31 mouse cellular contexts compared by ENCODE assay signal in genomic region chr5:51547442-51548035, GRCm38 (mm10). TPM values are rescaled to one million over a fixed set of nuclear protein-coding genes. Genes with fewer than 3 reads are reported as not detected.
DNase-seq lines count a peak whose midpoint lies in the region; ATAC-seq and TF ChIP-seq lines count a peak whose summit lies in the region.
"Had no signal": no experiment of that assay in that cellular context is flagged by ENCODE, and none has a peak within 500 bp of the region (broad histone marks: within the 10 kb centered on the region; RNA-seq: fewer than 3 reads in every experiment).

No protein-coding gene starts in this region.

- 41% methylated on average over 6 of the region's 6 CpGs for WGBS in forebrain, embryonic 13.5 days
- WGBS in forebrain, embryonic 11.5 days: 66% methylated on average over 6 of the region's 6 CpGs
- WGBS in heart, embryonic 12.5 days: 64% methylated on average over 6 of the region's 6 CpGs
- WGBS in heart, postnatal 0 days: 44% methylated on average over 6 of the region's 6 CpGs
- WGBS in forebrain, postnatal 0 days: 25% methylated on average over 6 of the region's 6 CpGs

- TF ChIP-seq EP300 in heart, postnatal 0 days (IDR thresholded peaks at IDR 0.05; ENCODE audit: low read depth): no peak

- H3K4me1 ChIP-seq in forebrain, embryonic 13.5 days: peaks cover 8% of the 10 kb centered on the region; the same call in 1 of the 2 replicates
- H3K4me1 ChIP-seq in forebrain, embryonic 11.5 days (replicated peaks; ENCODE audit: control insufficient read depth, insufficient read depth, low read length): 0 out of 2 replicates have a peak, but pooled peaks cover 2% of the 10 kb centered on the region
- H3K4me1 ChIP-seq in heart, embryonic 12.5 days (replicated peaks): peaks cover 56% of the 10 kb centered on the region
- peaks cover 47% of the 10 kb centered on the region for H3K4me1 ChIP-seq in heart, postnatal 0 days (ENCODE audit: control insufficient read depth, insufficient read depth)
- no peaks in the 10 kb centered on the region for H3K4me1 ChIP-seq in forebrain, postnatal 0 days (ENCODE audit: insufficient read depth)
- H3K4me1 ChIP-seq: neural tube, embryonic 12.5 days had no signal

- peak; percentile 39; the same call in 1 of the 2 replicates for ATAC-seq in forebrain, embryonic 13.5 days
- ATAC-seq in forebrain, embryonic 11.5 days (replicated peaks; ENCODE audit: low FRiP score): no peak
- ATAC-seq in heart, embryonic 12.5 days (ENCODE audit: insufficient number of reproducible peaks, low FRiP score): no peak
- ATAC-seq in heart, postnatal 0 days (ENCODE audit: insufficient read depth, low read depth): no peak
- peak; percentile 70; the same call in 1 of the 2 replicates for ATAC-seq in forebrain, postnatal 0 days

- H3K9me3 ChIP-seq in forebrain, embryonic 13.5 days (replicated peaks): no peaks in the 10 kb centered on the region
- H3K9me3 ChIP-seq in forebrain, embryonic 11.5 days (ENCODE audit: control insufficient read depth, low read length): no peaks in the 10 kb centered on the region
- no peaks in the 10 kb centered on the region for H3K9me3 ChIP-seq in heart, embryonic 12.5 days (replicated peaks)
- no peaks in the 10 kb centered on the region for H3K9me3 ChIP-seq in heart, postnatal 0 days (replicated peaks; ENCODE audit: control insufficient read depth, low read length)
- no peaks in the 10 kb centered on the region for H3K9me3 ChIP-seq in forebrain, postnatal 0 days (ENCODE audit: low read length)
- H3K9me3 ChIP-seq: embryonic facial prominence, embryonic 13.5 days; hindbrain, embryonic 10.5 days; hindbrain, embryonic 15.5 days; kidney, embryonic 15.5 days; limb, embryonic 13.5 days; lung, embryonic 15.5 days; midbrain, embryonic 10.5 days; neural tube, embryonic 12.5 days had no signal

- no peak overlapping the region for H3K27ac ChIP-seq in forebrain, embryonic 13.5 days
- H3K27ac ChIP-seq in forebrain, embryonic 11.5 days (ENCODE audit: low read depth, low read length): no peak overlapping the region
- H3K27ac ChIP-seq in heart, embryonic 12.5 days (ENCODE audit: poor library complexity, severe bottlenecking): peak overlapping the region; percentile 51
- H3K27ac ChIP-seq in heart, postnatal 0 days (ENCODE audit: low read depth): peak overlapping the region; percentile 71
- H3K27ac ChIP-seq in forebrain, postnatal 0 days (ENCODE audit: low read depth, low read length): no peak overlapping the region
- H3K27ac ChIP-seq: embryonic facial prominence, embryonic 13.5 days; hindbrain, embryonic 10.5 days; hindbrain, embryonic 15.5 days; kidney, embryonic 15.5 days; limb, embryonic 13.5 days; lung, embryonic 15.5 days; midbrain, embryonic 10.5 days; neural tube, embryonic 12.5 days; stomach, postnatal 0 days had no signal

- no peak overlapping the region for H3K9ac ChIP-seq in forebrain, embryonic 13.5 days
- H3K9ac ChIP-seq in forebrain, embryonic 11.5 days (ENCODE audit: low read length): no peak overlapping the region
- no peak overlapping the region for H3K9ac ChIP-seq in heart, embryonic 12.5 days
- no peak overlapping the region for H3K9ac ChIP-seq in heart, postnatal 0 days (replicated peaks; ENCODE audit: low read depth, low read length)
- no peak overlapping the region for H3K9ac ChIP-seq in forebrain, postnatal 0 days
- H3K9ac ChIP-seq: embryonic facial prominence, embryonic 13.5 days; hindbrain, embryonic 15.5 days; kidney, embryonic 15.5 days; limb, embryonic 13.5 days; lung, embryonic 15.5 days; neural tube, embryonic 12.5 days had no signal

- no peak overlapping the region for H3K4me2 ChIP-seq in forebrain, embryonic 13.5 days
- no peak overlapping the region for H3K4me2 ChIP-seq in forebrain, embryonic 11.5 days (ENCODE audit: low read depth, low read length, severe bottlenecking)
- H3K4me2 ChIP-seq in heart, embryonic 12.5 days: no peak overlapping the region
- H3K4me2 ChIP-seq in heart, postnatal 0 days (ENCODE audit: low read depth, low read length): peak overlapping the region; percentile 11; the same call in 1 of the 2 replicates
- no peak overlapping the region for H3K4me2 ChIP-seq in forebrain, postnatal 0 days (ENCODE audit: low read depth)
- H3K4me2 ChIP-seq: embryonic facial prominence, embryonic 13.5 days; hindbrain, embryonic 15.5 days; kidney, embryonic 15.5 days; limb, embryonic 13.5 days; liver, embryonic 11.5 days; lung, embryonic 15.5 days; neural tube, embryonic 12.5 days had no signal

- 0 out of 2 replicates have a peak, but pooled peaks cover 3% of the 10 kb centered on the region for H3K27me3 ChIP-seq in forebrain, embryonic 13.5 days
- no peaks in the 10 kb centered on the region for H3K27me3 ChIP-seq in forebrain, embryonic 11.5 days (ENCODE audit: control insufficient read depth, insufficient read depth, low read length)
- no peaks in the 10 kb centered on the region for H3K27me3 ChIP-seq in heart, embryonic 12.5 days (replicated peaks)
- no peaks in the 10 kb centered on the region for H3K27me3 ChIP-seq in heart, postnatal 0 days (ENCODE audit: control insufficient read depth, insufficient read depth, low read length)
- H3K27me3 ChIP-seq in forebrain, postnatal 0 days (ENCODE audit: insufficient read depth, low read length): no peaks in the 10 kb centered on the region
- H3K27me3 ChIP-seq: embryonic facial prominence, embryonic 13.5 days; hindbrain, embryonic 15.5 days; lung, embryonic 15.5 days; neural tube, embryonic 12.5 days; Patski had no signal

- no peak for TF ChIP-seq CTCF in heart, postnatal 0 days (IDR thresholded peaks at IDR 0.05; ENCODE audit: low read depth)
- no peak for TF ChIP-seq CTCF in forebrain, postnatal 0 days (IDR thresholded peaks at IDR 0.05; ENCODE audit: low read depth)

- H3K36me3 ChIP-seq in forebrain, embryonic 13.5 days (ENCODE audit: poor library complexity, severe bottlenecking): no peaks in the 10 kb centered on the region
- H3K36me3 ChIP-seq in forebrain, embryonic 11.5 days (ENCODE audit: control insufficient read depth, insufficient read depth, low read length): no peaks in the 10 kb centered on the region
- peaks cover 6% of the 10 kb centered on the region; the same call in 1 of the 2 replicates for H3K36me3 ChIP-seq in heart, embryonic 12.5 days
- peaks cover 6% of the 10 kb centered on the region; the same call in 1 of the 2 replicates for H3K36me3 ChIP-seq in heart, postnatal 0 days (replicated peaks; ENCODE audit: control insufficient read depth, insufficient read depth, low read length)
- H3K36me3 ChIP-seq in forebrain, postnatal 0 days (ENCODE audit: insufficient read depth): no peaks in the 10 kb centered on the region
- H3K36me3 ChIP-seq: embryonic facial prominence, embryonic 13.5 days; G1E; hindbrain, embryonic 10.5 days; hindbrain, embryonic 15.5 days; kidney, embryonic 15.5 days; limb, embryonic 13.5 days; lung, embryonic 15.5 days; midbrain, embryonic 10.5 days; neural tube, embryonic 12.5 days had no signal

- H3K4me3 ChIP-seq in forebrain, embryonic 13.5 days: no peak overlapping the region
- no peak overlapping the region for H3K4me3 ChIP-seq in forebrain, embryonic 11.5 days (ENCODE audit: low read depth, low read length)
- no peak overlapping the region for H3K4me3 ChIP-seq in heart, embryonic 12.5 days
- no peak overlapping the region for H3K4me3 ChIP-seq in heart, postnatal 0 days (ENCODE audit: low read depth, low read length)
- no peak overlapping the region for H3K4me3 ChIP-seq in forebrain, postnatal 0 days (ENCODE audit: low read depth, low read length)
- H3K4me3 ChIP-seq: embryonic facial prominence, embryonic 13.5 days; hindbrain, embryonic 10.5 days; hindbrain, embryonic 15.5 days; kidney, embryonic 15.5 days; limb, embryonic 13.5 days; lung, embryonic 15.5 days; midbrain, embryonic 10.5 days; myocyte; neural tube, embryonic 12.5 days had no signal

- no peak for DNase-seq in forebrain, embryonic 11.5 days (ENCODE audit: low spot score)
- no peak for DNase-seq in heart, adult 9 months (ENCODE audit: low spot score in 2 of 2)
- no peak for DNase-seq in heart, postnatal 0 days (ENCODE audit: low spot score)
- no peak for DNase-seq in heart, adult 8-10 months (ENCODE audit: low spot score)
- DNase-seq in forebrain, postnatal 0 days: peak; percentile 35
- no peak for DNase-seq in right cerebral cortex, adult 2 months (ENCODE audit: low spot score in 2 of 2)
- DNase-seq: adrenal gland, postnatal 10 days; cerebellum, adult 11-12 months; cerebellum, postnatal 10 days; gastrocnemius, postnatal 10 days; kidney, adult 18-20 months; kidney, postnatal 25 days; right cerebral cortex, adult 18-20 months; right cerebral cortex, postnatal 4 days; thymus, adult 2 months; thymus, postnatal 36 days had no signal

RNA-seq across cellular contexts. Expression of gene Ppargc1a, which starts 20.0 kb away (rescaled TPM):
- polyA plus RNA-seq in forebrain, embryonic 13.5 days (2015; fragmentation: Nextera tagmentation; extraction: Ambion mirVana): 4.6 and 4.9 TPM in 2 replicates
- 2.8 and 4.3 TPM in 2 replicates for polyA plus RNA-seq in forebrain, embryonic 11.5 days (2014; fragmentation: Nextera tagmentation; extraction: Ambion mirVana)
- polyA plus RNA-seq in heart, embryonic 12.5 days (2016; fragmentation: Nextera tagmentation; extraction: Ambion mirVana): 51.5 and 53.5 TPM in 2 replicates
- 50.8 and 69.1 TPM in 2 replicates for total RNA-seq in heart, postnatal 0 days (2014; rRNA removed; ENCODE audit: low replicate concordance)
- 51.8 and 61.4 TPM in 2 replicates for polyA plus RNA-seq in heart, postnatal 0 days (2015; fragmentation: Nextera tagmentation; extraction: Ambion mirVana)
- 100 to 1,000 TPM in 2 of 4 experiments, 10 to 100 TPM in 2; 69.5 to 106 (median 92.6) TPM for total RNA-seq in heart, adult 8-10 months (2022)
- total RNA-seq in forebrain, postnatal 0 days (2014; rRNA removed): 7.0 and 10.4 TPM in 2 replicates
- 7.9 and 13.7 TPM in 2 replicates for polyA plus RNA-seq in forebrain, postnatal 0 days (2015; fragmentation: Nextera tagmentation; extraction: Ambion mirVana)
- polyA plus RNA-seq: G1E had no signal

Comparison
In these comparisons a context has a peak if more than half of its experiments do, and no peak if none do; other contexts are left out.
1. ATAC-seq: peak in forebrain, embryonic 13.5 days (single experiment) and forebrain, postnatal 0 days (single experiment); none in forebrain, embryonic 11.5 days (single experiment), heart, embryonic 12.5 days (single experiment) and heart, postnatal 0 days (single experiment).
2. H3K27ac ChIP-seq: peak in heart, embryonic 12.5 days (single experiment) and heart, postnatal 0 days (single experiment); none in forebrain, embryonic 13.5 days (single experiment), forebrain, embryonic 11.5 days (single experiment) and forebrain, postnatal 0 days (single experiment).